Mouse (Mus musculus): ENCODE results near the gene Atp6v0b.

Gene Atp6v0b

DNA sequence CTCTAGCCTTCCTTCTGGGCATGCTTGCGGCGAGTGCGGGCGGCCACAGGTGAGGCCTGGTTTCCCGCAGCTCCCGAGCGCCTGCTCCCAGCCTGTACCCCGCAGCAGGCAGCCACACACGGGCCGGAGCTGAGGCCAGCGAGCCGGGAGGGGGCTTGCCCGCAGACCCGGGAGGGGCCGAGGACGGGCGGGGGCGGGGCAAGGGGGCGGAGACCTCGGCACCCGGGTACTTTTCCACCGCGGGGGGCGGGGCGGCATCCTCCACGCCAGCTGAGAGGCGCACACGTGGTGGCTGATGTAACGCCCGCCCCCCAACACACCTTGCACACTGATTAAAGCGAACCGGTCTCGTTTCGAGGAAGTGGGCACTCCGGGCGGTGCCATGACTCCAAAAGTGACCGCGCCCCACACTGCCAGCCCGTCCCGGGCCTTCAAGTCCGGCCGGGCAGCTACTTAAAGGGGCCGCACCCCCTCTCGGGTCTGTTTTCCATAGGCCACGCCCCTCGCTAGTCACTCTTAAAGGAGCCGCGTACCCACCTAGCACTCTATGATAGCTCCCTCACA lies 50.8 kb downstream of the Atp6v0b start:
- peak; percentile 77 for DNase-seq (ENCODE audit: low read depth, low spot score)

DNA sequence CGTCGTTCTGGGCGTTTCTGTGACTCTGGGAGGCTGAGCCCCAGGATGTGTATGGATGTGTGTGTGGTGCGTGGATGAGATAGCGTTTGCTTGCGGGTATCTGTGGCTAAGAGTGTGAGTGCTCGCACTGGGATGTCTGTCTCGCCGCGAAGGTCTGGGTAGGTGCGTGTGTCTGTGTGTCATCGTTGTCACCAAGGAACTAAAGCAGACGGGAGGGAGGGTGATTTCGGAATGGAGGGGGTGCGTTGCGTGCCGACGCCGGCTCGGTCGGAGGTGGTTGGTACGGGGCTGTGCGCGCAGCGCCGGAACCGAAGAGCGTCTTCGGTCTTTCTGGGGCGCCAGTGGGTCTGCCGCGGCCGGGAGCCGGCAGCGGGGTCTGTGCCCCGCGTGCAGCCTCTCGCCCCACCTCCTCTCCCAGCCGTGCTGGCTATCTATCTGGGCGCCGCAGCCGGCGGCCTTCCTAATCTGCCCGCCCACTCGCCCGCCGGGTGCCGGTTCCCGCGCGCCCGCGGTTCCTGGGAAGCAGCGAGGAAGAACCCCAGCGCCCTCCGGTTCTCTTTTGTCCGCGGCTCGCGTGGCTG lies 51.5 kb downstream of the Atp6v0b start:
- DNase-seq (ENCODE audit: low read depth, low spot score), result peak; percentile 27

DNA sequence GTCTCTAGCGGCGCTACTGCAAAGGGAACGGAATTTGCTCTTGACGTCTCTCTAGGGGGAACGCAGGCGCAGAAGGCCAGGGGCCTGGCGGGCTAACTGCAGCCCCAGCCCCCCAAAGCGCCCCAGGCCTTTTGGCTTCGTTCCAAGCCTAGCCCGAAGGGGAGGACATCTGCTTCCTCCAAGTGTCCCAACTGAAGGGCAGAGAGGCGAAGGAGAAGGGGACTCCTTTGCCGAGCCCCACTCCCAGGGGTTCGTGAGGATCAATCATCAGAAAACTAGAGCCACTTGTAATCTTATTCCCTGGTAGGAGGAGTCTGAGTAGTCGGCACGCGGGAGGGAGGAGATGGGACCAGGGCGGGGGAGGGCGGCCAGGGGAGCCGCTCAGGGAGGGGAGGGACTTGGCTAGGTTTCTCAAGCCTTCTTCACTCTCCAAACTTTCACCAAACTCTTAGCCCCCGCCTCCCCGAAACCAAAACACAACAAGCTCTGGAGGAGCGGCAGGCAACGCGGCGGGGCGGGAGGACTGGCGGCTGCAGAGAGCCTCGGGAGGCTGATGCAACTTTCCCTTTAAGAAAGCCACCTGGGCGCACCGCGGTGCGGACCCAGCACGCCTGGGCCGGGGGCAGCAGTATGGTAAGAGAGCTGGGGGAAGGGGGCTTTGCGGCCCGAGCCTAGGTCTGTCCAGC lies 52.1 kb downstream of the Atp6v0b start:
- peak; percentile 69 for DNase-seq (ENCODE audit: low read depth, low spot score)

DNA sequence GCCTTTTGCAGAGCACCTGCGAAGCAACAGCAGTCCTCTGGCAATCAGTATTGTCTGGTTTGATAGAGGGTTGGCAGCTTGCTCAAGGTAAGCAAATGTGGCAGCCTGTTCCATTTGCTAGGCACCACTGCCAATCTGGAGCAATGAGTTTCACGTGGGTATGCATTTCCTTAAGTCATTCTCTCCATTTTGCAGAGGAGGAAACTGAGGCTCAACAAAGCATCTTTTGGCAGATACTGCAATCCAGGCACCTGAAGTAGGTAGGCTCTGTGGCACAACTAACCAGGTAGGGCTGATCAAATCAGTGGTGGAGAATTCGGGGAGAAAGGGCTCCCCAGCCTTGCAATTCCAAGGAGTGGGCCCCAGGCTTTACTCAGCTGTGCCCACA lies 52.7 kb downstream of the Atp6v0b start, which contains the start of gene Slc6a9:
Gene Slc6a9, plus strand, starts transcription at position 50 of the 388 bp plus-strand sequence.
- DNase-seq (ENCODE audit: low read depth, low spot score), result no peak

Data from embryo, embryonic 11.5 days (tissue).